Mouse (Mus musculus): ENCODE measurements around the gene Stx11. TPM values are rescaled to one million over a fixed set of nuclear protein-coding genes. Genes with fewer than 3 reads are reported as not detected.

The Stx11 gene
- total and polyA plus RNA-seq, 3 experiments: 13.3 to 40.0 (median 28.4) TPM

DNA sequence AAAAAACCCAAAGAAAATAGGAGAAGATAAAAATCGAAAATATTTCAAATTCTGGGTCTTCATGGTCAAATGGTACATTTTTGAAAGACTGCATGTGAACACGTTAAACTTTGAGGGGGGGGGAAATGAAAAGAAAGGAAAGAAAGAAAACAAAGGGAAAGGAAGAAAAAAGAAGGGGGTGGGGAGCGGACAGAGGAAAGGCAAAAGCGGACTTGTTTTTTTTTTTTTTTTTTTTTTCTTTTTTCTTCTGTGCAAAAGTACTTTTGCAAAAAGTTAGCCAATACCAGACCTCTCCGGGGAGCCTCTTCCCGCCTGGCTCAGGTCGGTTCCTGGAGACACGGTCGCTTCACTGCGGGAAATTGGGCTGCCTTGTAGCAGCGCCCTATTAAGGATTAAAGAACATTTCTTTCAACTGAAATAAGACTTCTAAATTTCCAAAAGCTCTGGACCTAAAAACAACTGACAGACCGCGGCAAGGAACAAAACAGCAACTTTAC is 42.0 kb downstream of the Stx11 start:
- ATAC-seq (ENCODE audit: extremely low read depth, insufficient number of reproducible peaks, low FRiP score, poor library complexity, severe bottlenecking): no peak
- Histone ChIP-seq H3K9me3 (replicated peaks) (no peaks in the 10 kb centered on the region), H3K36me3 (replicated peaks) (peaks cover 5% of the 10 kb centered on the region), H3K4me1 (ENCODE audit: insufficient read depth, low read depth, low read length) (peaks cover 25% of the 10 kb centered on the region), H3K27me3 (ENCODE audit: insufficient read depth, low read length) (no peaks in the 10 kb centered on the region), H3K4me3 (ENCODE audit: low read depth, low read length) (peak overlapping the region; percentile 79)
- TF ChIP-seq GATA1 (IDR thresholded peaks at IDR 0.05; ENCODE audit: borderline replicate concordance, low read length) (no peak), GATA2 (IDR thresholded peaks at IDR 0.05; ENCODE audit: borderline replicate concordance, low read depth, low read length) (no peak), CTCF (IDR thresholded peaks at IDR 0.05; ENCODE audit: low read depth, low read length) (no peak), TAL1 (conservative IDR thresholded peaks at IDR 0.05; ENCODE audit: low read depth, low read length) (no peak), POLR2AphosphoS5 (IDR thresholded peaks at IDR 0.05; ENCODE audit: insufficient replicate concordance, low read depth, low read length) (no peak)
- DNase-seq (ENCODE audit: low spot score): peak; percentile 18

DNA sequence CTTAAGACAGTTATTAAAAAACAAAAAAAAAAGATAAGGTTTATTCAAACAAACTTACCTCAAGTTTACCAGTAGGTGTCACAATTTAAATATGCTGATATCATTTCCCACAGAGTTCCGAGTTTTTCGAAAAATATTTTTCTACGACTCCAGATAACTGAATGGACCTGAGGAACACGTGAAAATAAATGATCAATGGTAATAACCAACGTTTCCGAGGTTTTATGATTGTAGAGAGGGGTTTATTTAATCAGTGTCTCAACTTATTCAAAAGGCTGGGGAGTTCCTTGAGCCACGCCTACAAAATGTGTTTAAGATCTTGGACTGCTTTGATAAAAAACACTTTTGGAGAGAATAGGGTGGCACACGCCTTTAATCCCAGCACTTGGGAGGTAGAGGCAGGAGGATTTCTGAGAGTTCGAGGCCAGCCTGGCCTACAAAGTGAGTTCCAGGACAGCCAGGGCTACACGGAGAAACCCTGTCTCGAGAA is 42.5 kb downstream of the Stx11 start:
- peak overlapping the region; percentile 79 for H3K4me3 ChIP-seq (ENCODE audit: low read depth, low read length)
- ATAC-seq (ENCODE audit: extremely low read depth, insufficient number of reproducible peaks, low FRiP score, poor library complexity, severe bottlenecking): no peak

GRCm38 (mm10) chr10:12919287-12919686 is 44.8 kb downstream of the Stx11 start:
- Histone ChIP-seq H3K9me3 (replicated peaks) (no peaks in the 10 kb centered on the region), H3K27me3 (ENCODE audit: insufficient read depth, low read length) (no peaks in the 10 kb centered on the region), H3K36me3 (replicated peaks) (peaks cover 12% of the 10 kb centered on the region), H3K4me1 (ENCODE audit: insufficient read depth, low read depth, low read length) (peaks cover 34% of the 10 kb centered on the region), H3K4me3 (ENCODE audit: low read depth, low read length) (no peak overlapping the region)
- TF ChIP-seq POLR2AphosphoS5 (IDR thresholded peaks at IDR 0.05; ENCODE audit: insufficient replicate concordance, low read depth, low read length): no peak
- TF ChIP-seq CTCF (IDR thresholded peaks at IDR 0.05; ENCODE audit: low read depth, low read length): no peak
- no peak for TF ChIP-seq GATA1 (IDR thresholded peaks at IDR 0.05; ENCODE audit: borderline replicate concordance, low read length)
- no peak for TF ChIP-seq TAL1 (conservative IDR thresholded peaks at IDR 0.05; ENCODE audit: low read depth, low read length)
- TF ChIP-seq GATA2 (IDR thresholded peaks at IDR 0.05; ENCODE audit: borderline replicate concordance, low read depth, low read length): no peak
- DNase-seq (ENCODE audit: low spot score) (peak; percentile 22), ATAC-seq (ENCODE audit: extremely low read depth, insufficient number of reproducible peaks, low FRiP score, poor library complexity, severe bottlenecking) (peak; percentile 66)

More for the DNA sequence above, 42.5 kb downstream of the Stx11 start:
- no peak for TF ChIP-seq GATA2 (IDR thresholded peaks at IDR 0.05; ENCODE audit: borderline replicate concordance, low read depth, low read length)
- TF ChIP-seq GATA1 (IDR thresholded peaks at IDR 0.05; ENCODE audit: borderline replicate concordance, low read length): no peak
- TF ChIP-seq TAL1 (conservative IDR thresholded peaks at IDR 0.05; ENCODE audit: low read depth, low read length): no peak
- peak; percentile 22 for DNase-seq (ENCODE audit: low spot score)
- H3K4me1 ChIP-seq (ENCODE audit: insufficient read depth, low read depth, low read length): peaks cover 25% of the 10 kb centered on the region
- peaks cover 5% of the 10 kb centered on the region for H3K36me3 ChIP-seq (replicated peaks)
- H3K9me3 ChIP-seq (replicated peaks): no peaks in the 10 kb centered on the region
- H3K27me3 ChIP-seq (ENCODE audit: insufficient read depth, low read length): no peaks in the 10 kb centered on the region

DNA sequence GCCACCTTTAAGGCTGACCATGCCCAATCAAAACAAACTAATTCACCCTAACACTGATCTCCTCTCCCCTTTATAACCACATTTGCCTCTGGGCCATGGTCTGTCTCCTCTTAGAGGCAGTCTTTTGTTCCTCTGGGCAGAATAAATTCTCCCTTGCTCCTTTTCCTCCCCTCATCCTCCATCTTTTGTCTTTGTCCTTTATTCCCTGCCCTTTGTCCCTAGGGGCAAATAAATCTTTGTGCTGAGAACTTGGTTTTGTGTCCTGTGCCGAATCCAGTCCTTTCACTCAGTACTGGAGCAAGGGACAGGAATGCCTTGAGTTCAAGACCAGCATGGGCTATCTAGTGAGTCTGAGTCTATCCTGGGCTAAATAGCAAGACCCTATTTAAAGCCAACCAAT is 46.5 kb downstream of the Stx11 start:
- no peak overlapping the region for H3K4me3 ChIP-seq (ENCODE audit: low read depth, low read length)
- H3K36me3 ChIP-seq (replicated peaks): peaks cover 12% of the 10 kb centered on the region
- TF ChIP-seq GATA2 (IDR thresholded peaks at IDR 0.05; ENCODE audit: borderline replicate concordance, low read depth, low read length) (no peak), TAL1 (conservative IDR thresholded peaks at IDR 0.05; ENCODE audit: low read depth, low read length) (no peak), CTCF (IDR thresholded peaks at IDR 0.05; ENCODE audit: low read depth, low read length) (no peak), POLR2AphosphoS5 (IDR thresholded peaks at IDR 0.05; ENCODE audit: insufficient replicate concordance, low read depth, low read length) (no peak), GATA1 (IDR thresholded peaks at IDR 0.05; ENCODE audit: borderline replicate concordance, low read length) (no peak)
- H3K9me3 ChIP-seq (replicated peaks): no peaks in the 10 kb centered on the region
- DNase-seq (ENCODE audit: low spot score) (no peak), ATAC-seq (ENCODE audit: extremely low read depth, insufficient number of reproducible peaks, low FRiP score, poor library complexity, severe bottlenecking) (no peak)
- H3K4me1 ChIP-seq (ENCODE audit: insufficient read depth, low read depth, low read length): peaks cover 21% of the 10 kb centered on the region
- H3K27me3 ChIP-seq (ENCODE audit: insufficient read depth, low read length): no peaks in the 10 kb centered on the region

DNA sequence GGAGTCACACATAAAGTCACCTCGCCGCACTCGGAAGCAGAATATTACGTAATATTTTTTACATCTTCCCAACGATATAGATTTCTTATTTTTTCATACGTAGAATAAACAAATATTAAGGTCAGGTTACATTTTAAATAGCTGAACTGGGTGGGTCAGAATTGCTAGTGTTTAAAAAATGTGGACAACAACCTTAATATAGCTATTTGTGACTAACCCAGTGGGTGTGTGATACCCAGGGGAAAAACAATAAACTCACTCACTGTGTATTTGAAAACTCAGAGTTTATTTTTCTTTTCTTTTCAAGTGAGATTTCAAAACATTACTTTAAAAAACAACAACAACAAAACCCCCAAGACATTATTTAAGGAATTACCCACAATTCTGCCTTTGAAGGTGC is 47.7 kb downstream of the Stx11 start:
- DNase-seq (ENCODE audit: low spot score) (no peak), ATAC-seq (ENCODE audit: extremely low read depth, insufficient number of reproducible peaks, low FRiP score, poor library complexity, severe bottlenecking) (no peak)
- Histone ChIP-seq H3K4me1 (ENCODE audit: insufficient read depth, low read depth, low read length) (peaks cover 30% of the 10 kb centered on the region), H3K9me3 (replicated peaks) (no peaks in the 10 kb centered on the region), H3K27me3 (ENCODE audit: insufficient read depth, low read length) (no peaks in the 10 kb centered on the region), H3K4me3 (ENCODE audit: low read depth, low read length) (no peak overlapping the region), H3K36me3 (replicated peaks) (peaks cover 12% of the 10 kb centered on the region)
- TF ChIP-seq GATA2 (IDR thresholded peaks at IDR 0.05; ENCODE audit: borderline replicate concordance, low read depth, low read length) (no peak), POLR2AphosphoS5 (IDR thresholded peaks at IDR 0.05; ENCODE audit: insufficient replicate concordance, low read depth, low read length) (no peak), GATA1 (IDR thresholded peaks at IDR 0.05; ENCODE audit: borderline replicate concordance, low read length) (no peak), CTCF (IDR thresholded peaks at IDR 0.05; ENCODE audit: low read depth, low read length) (no peak), TAL1 (conservative IDR thresholded peaks at IDR 0.05; ENCODE audit: low read depth, low read length) (no peak)

- Histone ChIP-seq H3K27me3 (ENCODE audit: insufficient read depth, low read length) (no peaks in the 10 kb centered on the region), H3K4me3 (ENCODE audit: low read depth, low read length) (no peak overlapping the region), H3K9me3 (replicated peaks) (no peaks in the 10 kb centered on the region), H3K4me1 (ENCODE audit: insufficient read depth, low read depth, low read length) (peaks cover 26% of the 10 kb centered on the region), H3K36me3 (replicated peaks) (peaks cover 12% of the 10 kb centered on the region)
- DNase-seq (ENCODE audit: low spot score) (no peak), ATAC-seq (ENCODE audit: extremely low read depth, insufficient number of reproducible peaks, low FRiP score, poor library complexity, severe bottlenecking) (no peak)
- TF ChIP-seq GATA2 (IDR thresholded peaks at IDR 0.05; ENCODE audit: borderline replicate concordance, low read depth, low read length) (no peak), GATA1 (IDR thresholded peaks at IDR 0.05; ENCODE audit: borderline replicate concordance, low read length) (no peak), CTCF (IDR thresholded peaks at IDR 0.05; ENCODE audit: low read depth, low read length) (no peak), POLR2AphosphoS5 (IDR thresholded peaks at IDR 0.05; ENCODE audit: insufficient replicate concordance, low read depth, low read length) (no peak), TAL1 (conservative IDR thresholded peaks at IDR 0.05; ENCODE audit: low read depth, low read length) (no peak)
These were observed 48.3 kb downstream of the Stx11 start for GRCm38 (mm10) chr10:12915826-12916225.

Measured in G1E (cell line).